Mouse (Mus musculus) fat pad, adult 2 months (tissue): Measurements from ENCODE around the gene Nrip3.

Experiments used
- DNase-seq: peaks from one replicate; pipeline ENCODE4 v3.0.0-alpha.2; 2011; ENCODE audit warnings: low read depth, low spot score; ENCODE audit errors: extremely low read depth

Gene Nrip3

DNA sequence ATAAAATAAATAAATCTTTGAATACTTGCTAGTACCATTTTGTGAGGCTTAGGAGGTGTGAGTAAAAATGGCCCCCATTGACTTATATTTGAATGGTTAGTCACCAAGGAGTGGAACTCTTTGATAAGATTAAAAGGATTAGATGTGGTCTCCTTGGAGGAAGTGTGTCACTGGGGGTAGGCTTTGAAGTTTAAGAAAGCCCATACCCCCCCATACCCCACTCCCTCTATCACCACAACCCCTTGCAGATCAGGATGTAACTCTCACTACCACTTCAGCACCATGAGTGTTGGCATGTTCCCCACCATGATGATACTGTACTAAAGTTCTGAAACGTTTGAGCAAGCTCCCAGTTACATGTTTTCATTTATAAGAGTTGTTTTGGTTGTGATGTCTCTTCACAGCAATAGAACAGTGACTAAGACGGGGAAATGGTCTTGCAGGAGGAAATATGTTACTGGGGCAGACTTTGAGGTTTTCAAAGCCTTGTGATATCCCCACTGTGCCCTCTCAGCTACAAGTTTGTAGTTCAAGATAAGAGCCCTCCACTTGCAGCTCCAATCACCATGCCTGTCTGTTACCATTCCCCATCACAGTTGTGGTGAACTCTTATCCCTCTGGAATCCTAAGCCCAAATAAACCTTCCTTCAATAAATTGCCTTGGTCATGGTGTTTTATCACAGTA, 13.0 kb downstream of the Nrip3 start:
- DNase-seq: no peak

GRCm38 (mm10) chr7:109767575-109768350, 14.1 kb downstream of the Nrip3 start:
- DNase-seq: no peak

- no peak for DNase-seq
These were observed 17.8 kb downstream of the Nrip3 start for GRCm38 (mm10) chr7:109764009-109764408.

- no peak for DNase-seq
These were observed 25.5 kb downstream of the Nrip3 start for GRCm38 (mm10) chr7:109756291-109756690.

DNA sequence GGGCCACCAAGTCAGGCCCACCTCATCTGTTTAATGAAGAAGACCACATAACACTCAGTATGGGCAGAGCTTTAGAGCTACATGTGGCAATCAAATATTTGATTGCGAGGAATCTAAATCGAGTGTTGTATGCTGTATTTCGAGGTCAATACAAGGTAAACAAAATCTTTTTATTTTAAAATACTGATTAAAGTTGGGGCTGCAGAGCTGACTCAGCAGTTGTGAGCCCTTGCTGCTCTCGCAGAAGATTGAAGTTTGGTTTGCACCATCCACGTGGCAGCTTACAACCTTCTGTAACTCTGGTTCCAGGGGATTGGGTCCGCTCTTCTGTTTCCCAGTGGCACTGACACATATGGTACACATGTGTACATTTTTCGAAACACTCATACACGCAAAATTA, 27.8 kb downstream of the Nrip3 start:
- no peak for DNase-seq

- DNase-seq: no peak
These were observed 29.6 kb downstream of the Nrip3 start, which contains the start of gene Tmem9b for GRCm38 (mm10) chr7:109752008-109752925. Gene Tmem9b, minus strand, starts transcription at chr7:109752875.

- DNase-seq: no peak
These were observed 30.3 kb downstream of the Nrip3 start for GRCm38 (mm10) chr7:109751427-109752007.

GRCm38 (mm10) chr7:109747747-109748146, 34.1 kb downstream of the Nrip3 start:
- no peak for DNase-seq

GRCm38 (mm10) chr7:109741703-109742102, 40.1 kb downstream of the Nrip3 start:
- DNase-seq: no peak

- no peak for DNase-seq
These were observed 40.8 kb downstream of the Nrip3 start for GRCm38 (mm10) chr7:109741060-109741459.

DNA sequence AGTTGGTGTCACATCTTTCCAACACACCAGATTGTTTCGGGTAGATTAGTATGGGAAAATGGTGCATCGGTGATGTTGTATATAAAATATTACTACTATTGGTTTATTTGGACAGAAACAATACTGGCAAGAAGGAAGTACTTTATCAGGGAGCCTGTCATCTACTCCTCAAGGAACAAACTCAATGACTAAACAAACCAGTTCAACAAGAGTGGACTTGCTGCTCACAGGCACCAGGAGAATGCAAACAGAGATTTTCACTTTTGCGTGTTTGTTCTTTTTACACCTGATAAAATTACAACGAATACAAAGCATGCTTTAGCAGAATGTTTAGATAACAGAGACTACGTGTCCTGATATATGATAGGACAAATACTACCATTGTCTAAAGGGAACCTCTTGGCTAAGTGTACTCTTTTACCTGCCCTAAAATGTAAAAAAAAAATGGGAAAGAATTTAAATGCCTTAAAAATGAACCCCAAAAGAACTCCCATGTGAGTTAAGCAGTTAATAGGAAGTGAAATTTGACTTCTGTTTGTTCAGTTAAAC, 41.9 kb downstream of the Nrip3 start:
- DNase-seq: no peak

DNA sequence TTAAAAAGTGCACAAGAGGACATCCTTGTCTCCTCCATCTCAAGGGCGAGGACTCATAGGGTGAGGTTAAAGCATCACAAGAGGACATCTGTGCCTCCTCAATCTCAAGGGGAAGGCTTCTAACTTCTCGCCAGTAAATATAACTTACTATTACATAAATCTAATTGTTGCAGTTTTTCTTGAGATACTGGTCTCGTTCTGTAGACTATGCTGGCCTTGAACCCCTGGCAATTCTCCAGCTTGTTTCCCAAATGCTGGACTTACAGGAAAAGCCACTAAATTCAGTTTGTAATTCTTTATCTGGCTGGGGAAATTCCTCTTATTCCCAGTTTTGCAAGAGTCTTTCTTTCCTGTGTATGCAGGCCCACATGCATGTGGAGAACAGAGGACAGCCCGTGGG, 47.0 kb downstream of the Nrip3 start:
- no peak for DNase-seq

- DNase-seq: no peak
These were observed 50.2 kb downstream of the Nrip3 start, which contains the start of gene Ascl3 for GRCm38 (mm10) chr7:109731626-109732025. Gene Ascl3, minus strand, starts transcription at chr7:109731726.

DNA sequence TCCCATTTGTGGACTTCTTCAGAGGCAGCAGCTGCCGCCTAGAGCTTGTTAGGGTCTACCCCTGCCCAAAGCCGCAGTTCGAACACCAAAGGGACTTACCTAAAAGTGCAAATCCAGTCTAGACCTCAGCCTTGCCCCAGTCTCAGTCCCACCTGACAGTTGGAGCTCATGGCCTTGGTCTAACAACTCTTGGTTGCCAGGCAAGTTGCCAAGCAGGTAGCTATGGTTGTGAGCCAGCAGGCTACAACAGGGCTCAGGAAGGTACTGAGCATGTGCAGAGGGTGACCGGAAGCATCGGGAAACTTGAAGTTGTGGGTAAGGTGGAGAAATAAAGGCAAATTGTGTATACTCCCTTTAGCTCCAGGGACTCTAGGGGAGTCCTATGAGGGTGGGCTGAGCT, 58.1 kb downstream of the Nrip3 start, which contains the start of gene BC051019:
TSS of gene BC051019 (minus strand) at position 154 of the 400 bp plus-strand sequence.
- DNase-seq: no peak

- no peak for DNase-seq
These were observed 58.7 kb downstream of the Nrip3 start for GRCm38 (mm10) chr7:109723114-109723513.

- DNase-seq: no peak
These were observed 59.2 kb downstream of the Nrip3 start for GRCm38 (mm10) chr7:109722618-109723017.

DNA sequence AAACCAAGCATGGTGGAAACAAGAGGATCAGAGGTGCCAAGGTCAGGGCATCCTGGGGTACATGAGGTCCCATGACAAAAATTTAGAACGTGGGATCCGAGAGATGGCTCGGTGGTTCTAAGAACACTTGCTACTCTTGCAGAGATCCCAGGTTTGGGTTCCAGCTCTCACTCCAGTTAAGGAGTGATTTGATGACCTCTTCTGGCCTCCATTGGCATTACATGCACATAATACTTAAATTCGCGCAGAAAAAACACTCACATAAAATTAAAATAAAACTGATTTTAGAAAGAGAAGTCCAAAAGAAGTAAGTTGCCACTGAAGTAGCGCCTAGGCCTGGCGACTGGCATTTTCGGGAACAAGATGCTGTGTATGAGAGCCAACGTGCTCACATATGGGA, 62.5 kb downstream of the Nrip3 start:
- no peak for DNase-seq

DNA sequence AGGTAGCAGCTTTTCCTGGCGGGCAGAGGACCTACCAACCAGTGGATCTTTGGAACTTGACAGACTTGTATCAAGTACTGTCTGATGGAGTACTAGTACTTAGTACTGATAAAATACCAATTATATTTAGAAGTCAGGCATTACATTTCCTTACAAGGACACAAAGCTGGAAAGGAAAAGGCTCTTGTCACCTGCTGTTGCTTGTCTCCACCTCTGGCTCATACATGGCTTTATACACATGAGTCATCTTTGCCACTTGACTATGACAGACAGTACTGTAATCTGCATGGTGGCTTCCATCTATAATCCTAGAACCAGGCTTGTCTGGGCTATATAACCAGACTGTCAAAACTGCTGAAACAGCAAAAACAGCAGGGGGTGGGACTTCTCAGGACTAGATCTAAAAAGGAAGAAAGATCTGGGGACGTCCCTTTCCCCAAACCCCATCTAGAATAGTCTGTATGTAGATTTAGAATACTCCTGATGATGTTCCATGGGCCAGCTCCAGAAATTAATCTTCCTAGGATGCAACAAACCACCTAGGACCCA, 68.3 kb downstream of the Nrip3 start:
- DNase-seq: no peak

GRCm38 (mm10) chr7:109712198-109712597, 69.6 kb downstream of the Nrip3 start:
- no peak for DNase-seq

GRCm38 (mm10) chr7:109710069-109710468, 71.8 kb downstream of the Nrip3 start:
- DNase-seq: no peak
